Mouse (Mus musculus) naive thymus-derived CD4-positive, alpha-beta T cell, adult 5 months (primary cell): ENCODE measurements around the gene Enpp4. TPM values are rescaled to one million over a fixed set of nuclear protein-coding genes. Genes with fewer than 3 reads are reported as not detected.

Source experiments
- polyA plus RNA-seq: library from polyadenylated mRNA; unstranded; fragments of 100-300 nt; shearing (Covaris generic); gene quantifications from one replicate; pipeline ENCODE4 v1.2.1, GENCODE M21; 2017

Gene Enpp4
- polyA plus RNA-seq = 16.5 TPM

DNA sequence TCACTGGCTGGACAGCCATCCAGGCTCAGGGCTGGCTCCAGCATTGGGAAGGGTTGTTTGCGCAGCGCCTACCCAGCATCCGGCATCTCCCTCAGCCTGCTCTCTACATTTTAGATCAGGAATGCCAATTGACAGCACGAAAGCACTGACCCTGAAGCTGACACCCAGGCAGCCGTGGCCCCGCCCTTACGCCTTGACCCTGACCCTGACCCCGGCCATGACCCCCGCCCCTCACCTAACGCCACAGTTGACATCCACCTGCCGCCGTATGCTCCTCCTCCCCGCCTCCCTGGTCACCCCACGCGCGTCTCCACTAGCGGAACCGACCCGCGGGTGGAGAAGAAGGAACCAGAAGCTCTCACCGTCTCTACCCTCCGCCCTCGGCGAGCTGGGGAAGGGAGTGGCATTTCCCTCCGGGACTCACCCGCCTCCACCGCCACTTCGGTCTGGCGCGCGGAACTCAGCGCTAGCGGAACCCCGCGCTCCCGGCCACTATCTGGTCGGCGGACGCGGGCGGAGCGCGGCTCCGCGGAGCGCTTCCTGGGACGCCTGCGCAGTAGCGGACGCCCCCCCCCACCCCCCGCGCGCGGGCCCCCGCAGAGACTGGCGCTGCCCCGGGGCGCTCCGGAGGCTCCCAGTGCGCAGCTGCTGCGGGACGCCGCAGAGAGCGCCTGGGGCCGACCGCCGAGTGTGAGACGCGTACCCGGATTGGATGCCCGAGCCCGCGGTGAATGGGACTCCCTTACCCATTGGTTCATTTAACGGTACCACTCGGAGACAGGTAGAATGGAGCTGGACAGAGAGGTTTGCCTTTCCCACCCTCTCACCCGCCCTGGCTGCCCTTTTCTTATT is at the start of gene Enpp4:
Gene Enpp4, minus strand, starts transcription at position 523 of the 852 bp plus-strand sequence.

GRCm38 (mm10) chr17:44078631-44079350 is 26.8 kb downstream of the Enpp4 start, which contains the start of gene Enpp5:
Gene Enpp5 (plus strand): TSS chr17:44078813.

Other genes starting within 250 kb of the Enpp4 start
- 5.4 TPM for gene Enpp5, start 27.0 kb downstream of the Enpp4 start, polyA plus RNA-seq
- 0.16 TPM for gene Clic5, start 82.8 kb upstream of the Enpp4 start, polyA plus RNA-seq